Mouse (Mus musculus): Measurements from ENCODE around the gene Plod2.

GRCm38 (mm10) chr9:92621878-92622282 is 79.9 kb downstream of the Plod2 start:
- no peak for TF ChIP-seq CTCF (IDR thresholded peaks at IDR 0.05; ENCODE audit: extremely low read depth, insufficient read depth, low read length)
- TF ChIP-seq POLR2A (IDR thresholded peaks at IDR 0.05; ENCODE audit: extremely low read depth, insufficient read depth, low read length) = no peak

Measured in cortical plate, adult 2 months (tissue).